In genomic region chr7:28694423-28694822, GRCm38 (mm10) we compare ENCODE assay signal across 9 mouse cellular contexts. TPM values are rescaled to one million over a fixed set of nuclear protein-coding genes. Genes with fewer than 3 reads are reported as not detected.
DNase-seq lines count a peak whose midpoint lies in the region; ATAC-seq and TF ChIP-seq lines count a peak whose summit lies in the region.
"Had no signal": no experiment of that assay in that cellular context is flagged by ENCODE, and none has a peak within 500 bp of the region (broad histone marks: within the 10 kb centered on the region; RNA-seq: fewer than 3 reads in every experiment).

No protein-coding gene starts in this region.

- H3K4me2 ChIP-seq in lung, postnatal 0 days (replicated peaks; ENCODE audit: low read depth, low read length) = peak overlapping the region; percentile 18
- peak overlapping the region; percentile 84 for H3K4me2 ChIP-seq in hindbrain, postnatal 0 days (ENCODE audit: low read depth, low read length)

- H3K27me3 ChIP-seq in lung, postnatal 0 days (replicated peaks; ENCODE audit: insufficient read depth, low read length) = no peaks in the 10 kb centered on the region
- H3K27me3 ChIP-seq in hindbrain, postnatal 0 days (ENCODE audit: insufficient read depth, low read length) = no peaks in the 10 kb centered on the region

- no peaks in the 10 kb centered on the region for H3K9me3 ChIP-seq in lung, postnatal 0 days (ENCODE audit: low read length)
- no peaks in the 10 kb centered on the region for H3K9me3 ChIP-seq in hindbrain, postnatal 0 days (ENCODE audit: low read length)

- no peaks in the 10 kb centered on the region for H3K36me3 ChIP-seq in lung, postnatal 0 days (ENCODE audit: insufficient read depth, low read length)
- H3K36me3 ChIP-seq in hindbrain, postnatal 0 days (ENCODE audit: insufficient read depth, low read length) = no peaks in the 10 kb centered on the region

- no peak for TF ChIP-seq EP300 in lung, postnatal 0 days (IDR thresholded peaks at IDR 0.05)

- no peak overlapping the region for H3K9ac ChIP-seq in lung, postnatal 0 days (replicated peaks; ENCODE audit: low read depth)
- H3K9ac ChIP-seq in hindbrain, postnatal 0 days (replicated peaks; ENCODE audit: low read length) = no peak overlapping the region

- DNase-seq in cerebellum, adult 11-12 months = peak; percentile 47
- no peak for DNase-seq in lung, postnatal 0 days (ENCODE audit: low spot score)
- DNase-seq in lung, adult 2 months = no peak
- peak; percentile 31 for DNase-seq in hindbrain, postnatal 0 days (ENCODE audit: low spot score)
- peak; percentile 38 to 40 for DNase-seq in thymus, postnatal 10 days (ENCODE audit: low spot score in 2 of 2)
- DNase-seq in left cerebral cortex, adult 11 months (ENCODE audit: low spot score) = no peak
- DNase-seq in ovary, postnatal 14 days (ENCODE audit: low spot score) = no peak

- H3K27ac ChIP-seq in lung, postnatal 0 days (ENCODE audit: low read length) = no peak overlapping the region
- H3K27ac ChIP-seq in hindbrain, postnatal 0 days = no peak overlapping the region

- ATAC-seq in cerebellum, adult (ENCODE audit: insufficient number of reproducible peaks, low FRiP score, low TSS enrichment) = no peak
- no peak for ATAC-seq in lung, postnatal 0 days
- no peak for ATAC-seq in hindbrain, postnatal 0 days

- no peaks in the 10 kb centered on the region; the same call in 1 of the 2 replicates for H3K4me1 ChIP-seq in lung, postnatal 0 days (ENCODE audit: insufficient read depth, low read depth, low read length)
- H3K4me1 ChIP-seq in lung, adult 2 months (ENCODE audit: control insufficient read depth, insufficient read depth, low read length) = no peaks in the 10 kb centered on the region; the same call in 1 of the 2 replicates
- H3K4me1 ChIP-seq in hindbrain, postnatal 0 days (ENCODE audit: insufficient read depth, low read length) = 0 out of 2 replicates have a peak, but pooled peaks cover 5% of the 10 kb centered on the region

- no peak overlapping the region for H3K4me3 ChIP-seq in lung, postnatal 0 days (ENCODE audit: low read depth, low read length)
- H3K4me3 ChIP-seq in lung, adult 2 months (replicated peaks; ENCODE audit: extremely low read depth, low read depth, low read length) = no peak overlapping the region
- H3K4me3 ChIP-seq in hindbrain, postnatal 0 days (ENCODE audit: low read length) = no peak overlapping the region

- 10% methylated on average over 14 of the region's 14 CpGs for WGBS in lung, postnatal 0 days
- 17% methylated on average over 14 of the region's 14 CpGs for WGBS in lung, adult 2 months
- WGBS in hindbrain, postnatal 0 days = 14% methylated on average over 14 of the region's 14 CpGs

- no peak for TF ChIP-seq CTCF in lung, postnatal 0 days (IDR thresholded peaks at IDR 0.05)
- TF ChIP-seq CTCF in lung, adult 2 months (IDR thresholded peaks at IDR 0.05; ENCODE audit: insufficient read depth, low read length) = no peak
- TF ChIP-seq CTCF in hindbrain, postnatal 0 days (IDR thresholded peaks at IDR 0.05; ENCODE audit: low read depth) = no peak

- no peak for TF ChIP-seq POLR2A in lung, adult 2 months (IDR thresholded peaks at IDR 0.05; ENCODE audit: borderline replicate concordance, extremely low read depth, low read depth, low read length)

RNA-seq across cellular contexts. Expression of gene Fbxo27, which starts 1.8 kb away (rescaled TPM):
- polyA plus RNA-seq in lung, postnatal 0 days (2015; fragmentation: Nextera tagmentation; extraction: Ambion mirVana) = 2.3 and 2.8 TPM in 2 replicates
- polyA plus RNA-seq in lung, adult 2 months (2012; rRNA removed) = 3.7 and 3.8 TPM in 2 replicates
- total RNA-seq in hindbrain, postnatal 0 days (2014; rRNA removed) = 5.0 and 6.1 TPM in 2 replicates
- 9.0 and 10.2 TPM in 2 replicates for polyA plus RNA-seq in hindbrain, postnatal 0 days (2015; fragmentation: Nextera tagmentation; extraction: Ambion mirVana)
- total RNA-seq: neutrophil, adult 5-6 weeks had no signal

RNA-seq across cellular contexts. Expression of gene Fbxo17, which starts 22.2 kb away (rescaled TPM):
- polyA plus RNA-seq in lung, postnatal 0 days (2015; fragmentation: Nextera tagmentation; extraction: Ambion mirVana) = 10.9 and 11.0 TPM in 2 replicates
- 6.1 and 7.0 TPM in 2 replicates for polyA plus RNA-seq in lung, adult 2 months (2012; rRNA removed)
- 3.7 and 5.0 TPM in 2 replicates for total RNA-seq in hindbrain, postnatal 0 days (2014; rRNA removed)
- polyA plus RNA-seq in hindbrain, postnatal 0 days (2015; fragmentation: Nextera tagmentation; extraction: Ambion mirVana) = 6.5 and 7.7 TPM in 2 replicates

RNA-seq across cellular contexts. Expression of gene Mrps12, which starts 47.2 kb away (rescaled TPM):
- polyA plus RNA-seq in lung, postnatal 0 days (2015; fragmentation: Nextera tagmentation; extraction: Ambion mirVana) = 99.7 and 101 TPM in 2 replicates
- 45.9 and 57.2 TPM in 2 replicates for polyA plus RNA-seq in lung, adult 2 months (2012; rRNA removed)
- total RNA-seq in hindbrain, postnatal 0 days (2014; rRNA removed) = 66.4 and 90.3 TPM in 2 replicates
- polyA plus RNA-seq in hindbrain, postnatal 0 days (2015; fragmentation: Nextera tagmentation; extraction: Ambion mirVana) = 110 and 111 TPM in 2 replicates

RNA-seq across cellular contexts. Expression of gene Sars2, which starts 47.4 kb away (rescaled TPM):
- polyA plus RNA-seq in lung, postnatal 0 days (2015; fragmentation: Nextera tagmentation; extraction: Ambion mirVana) = 6.0 and 7.0 TPM in 2 replicates
- 13.6 and 15.8 TPM in 2 replicates for polyA plus RNA-seq in lung, adult 2 months (2012; rRNA removed)
- 17.3 and 17.9 TPM in 2 replicates for total RNA-seq in hindbrain, postnatal 0 days (2014; rRNA removed)
- polyA plus RNA-seq in hindbrain, postnatal 0 days (2015; fragmentation: Nextera tagmentation; extraction: Ambion mirVana) = 18.9 and 20.2 TPM in 2 replicates

Comparison
In these comparisons a context has a peak if more than half of its experiments do, and no peak if none do; other contexts are left out.
1. DNase-seq: peak in cerebellum, adult 11-12 months (single experiment), hindbrain, postnatal 0 days (single experiment) and thymus, postnatal 10 days (2 of 2); none in lung, postnatal 0 days (single experiment), lung, adult 2 months (single experiment), left cerebral cortex, adult 11 months (single experiment) and ovary, postnatal 14 days (single experiment).